Mouse (Mus musculus): ENCODE results near the gene Rab10. TPM values are rescaled to one million over a fixed set of nuclear protein-coding genes. Genes with fewer than 3 reads are reported as not detected.

Rab10 gene
- polyA plus RNA-seq, 1 experiment from 2014 or later, result 71.1 TPM

GRCm38 (mm10) chr12:3265188-3265587 lies 44.6 kb downstream of the Rab10 start:
- H3K9me3 ChIP-seq (ENCODE audit: control insufficient read depth, low read length), result no peaks in the 10 kb centered on the region
- ATAC-seq (replicated peaks; ENCODE audit: low FRiP score), result 0 out of 2 replicates have a peak, but pooled peaks have one; percentile 51
- no peak overlapping the region for H3K4me2 ChIP-seq
- peaks cover 9% of the 10 kb centered on the region for H3K4me1 ChIP-seq (replicated peaks; ENCODE audit: control insufficient read depth, insufficient read depth, low read length)
- no peak for DNase-seq (ENCODE audit: low spot score)
- H3K36me3 ChIP-seq (ENCODE audit: control insufficient read depth, insufficient read depth, low read length), result peaks cover 4% of the 10 kb centered on the region; the same call in 1 of the 2 replicates
- no peak overlapping the region for H3K4me3 ChIP-seq (ENCODE audit: low read depth, low read length)
- H3K27ac ChIP-seq (ENCODE audit: low read depth, low read length), result no peak overlapping the region
- H3K9ac ChIP-seq (ENCODE audit: low read depth, low read length), result no peak overlapping the region
- no peaks in the 10 kb centered on the region for H3K27me3 ChIP-seq (replicated peaks; ENCODE audit: control insufficient read depth, insufficient read depth, low read length)
- 61% methylated on average over 2 of the region's 2 CpGs for WGBS

- H3K27me3 ChIP-seq (replicated peaks; ENCODE audit: control insufficient read depth, insufficient read depth, low read length), result no peaks in the 10 kb centered on the region
- ATAC-seq (replicated peaks; ENCODE audit: low FRiP score) (no peak), DNase-seq (ENCODE audit: low spot score) (no peak)
- H3K9ac ChIP-seq (ENCODE audit: low read depth, low read length), result no peak overlapping the region
- H3K4me2 ChIP-seq, result no peak overlapping the region
- H3K36me3 ChIP-seq (ENCODE audit: control insufficient read depth, insufficient read depth, low read length), result peaks cover 4% of the 10 kb centered on the region; the same call in 1 of the 2 replicates
- H3K4me3 ChIP-seq (ENCODE audit: low read depth, low read length), result no peak overlapping the region
- H3K9me3 ChIP-seq (ENCODE audit: control insufficient read depth, low read length), result no peaks in the 10 kb centered on the region
- peaks cover 9% of the 10 kb centered on the region for H3K4me1 ChIP-seq (replicated peaks; ENCODE audit: control insufficient read depth, insufficient read depth, low read length)
- 61% methylated on average over 2 of the region's 2 CpGs for WGBS
- no peak overlapping the region for H3K27ac ChIP-seq (ENCODE audit: low read depth, low read length)
Measured at GRCm38 (mm10) chr12:3264449-3264848, 45.3 kb downstream of the Rab10 start.

GRCm38 (mm10) chr12:3261596-3261995 lies 48.2 kb downstream of the Rab10 start:
- Histone ChIP-seq H3K9me3 (ENCODE audit: control insufficient read depth, low read length) (no peaks in the 10 kb centered on the region), H3K4me3 (ENCODE audit: low read depth, low read length) (no peak overlapping the region), H3K27ac (ENCODE audit: low read depth, low read length) (no peak overlapping the region), H3K4me2 (no peak overlapping the region), H3K4me1 (replicated peaks; ENCODE audit: control insufficient read depth, insufficient read depth, low read length) (peaks cover 2% of the 10 kb centered on the region), H3K9ac (ENCODE audit: low read depth, low read length) (no peak overlapping the region), H3K27me3 (replicated peaks; ENCODE audit: control insufficient read depth, insufficient read depth, low read length) (no peaks in the 10 kb centered on the region), H3K36me3 (ENCODE audit: control insufficient read depth, insufficient read depth, low read length) (peaks cover 4% of the 10 kb centered on the region; the same call in 1 of the 2 replicates)
- DNase-seq (ENCODE audit: low spot score), result no peak
- ATAC-seq (replicated peaks; ENCODE audit: low FRiP score), result no peak
- 96% methylated on average over 25 of the region's 25 CpGs for WGBS

- Histone ChIP-seq H3K4me3 (ENCODE audit: low read depth, low read length) (no peak overlapping the region), H3K27me3 (replicated peaks; ENCODE audit: control insufficient read depth, insufficient read depth, low read length) (no peaks in the 10 kb centered on the region), H3K9ac (ENCODE audit: low read depth, low read length) (no peak overlapping the region), H3K9me3 (ENCODE audit: control insufficient read depth, low read length) (no peaks in the 10 kb centered on the region), H3K27ac (ENCODE audit: low read depth, low read length) (no peak overlapping the region), H3K36me3 (ENCODE audit: control insufficient read depth, insufficient read depth, low read length) (peaks cover 4% of the 10 kb centered on the region), H3K4me2 (no peak overlapping the region), H3K4me1 (replicated peaks; ENCODE audit: control insufficient read depth, insufficient read depth, low read length) (peaks cover 3% of the 10 kb centered on the region)
- ATAC-seq (replicated peaks; ENCODE audit: low FRiP score) (no peak), DNase-seq (ENCODE audit: low spot score) (no peak)
Measured at GRCm38 (mm10) chr12:3255966-3256365, 53.8 kb downstream of the Rab10 start.

- Histone ChIP-seq H3K4me2 (no peak overlapping the region), H3K9ac (ENCODE audit: low read depth, low read length) (no peak overlapping the region), H3K27me3 (replicated peaks; ENCODE audit: control insufficient read depth, insufficient read depth, low read length) (no peaks in the 10 kb centered on the region), H3K36me3 (ENCODE audit: control insufficient read depth, insufficient read depth, low read length) (peaks cover 4% of the 10 kb centered on the region), H3K9me3 (ENCODE audit: control insufficient read depth, low read length) (no peaks in the 10 kb centered on the region), H3K4me1 (replicated peaks; ENCODE audit: control insufficient read depth, insufficient read depth, low read length) (peaks cover 3% of the 10 kb centered on the region), H3K27ac (ENCODE audit: low read depth, low read length) (no peak overlapping the region), H3K4me3 (ENCODE audit: low read depth, low read length) (no peak overlapping the region)
- no peak for ATAC-seq (replicated peaks; ENCODE audit: low FRiP score)
- WGBS, result 89% methylated on average over 2 of the region's 2 CpGs
- DNase-seq (ENCODE audit: low spot score), result no peak
Measured at GRCm38 (mm10) chr12:3255435-3255834, 54.3 kb downstream of the Rab10 start.

GRCm38 (mm10) chr12:3253591-3253990 lies 56.2 kb downstream of the Rab10 start:
- no peaks in the 10 kb centered on the region for H3K9me3 ChIP-seq (ENCODE audit: control insufficient read depth, low read length)
- H3K27me3 ChIP-seq (replicated peaks; ENCODE audit: control insufficient read depth, insufficient read depth, low read length), result no peaks in the 10 kb centered on the region
- no peak overlapping the region for H3K9ac ChIP-seq (ENCODE audit: low read depth, low read length)
- H3K27ac ChIP-seq (ENCODE audit: low read depth, low read length), result no peak overlapping the region
- ATAC-seq (replicated peaks; ENCODE audit: low FRiP score), result no peak; the same call in 1 of the 2 replicates
- H3K36me3 ChIP-seq (ENCODE audit: control insufficient read depth, insufficient read depth, low read length), result peaks cover 13% of the 10 kb centered on the region
- H3K4me3 ChIP-seq (ENCODE audit: low read depth, low read length), result no peak overlapping the region
- no peak overlapping the region for H3K4me2 ChIP-seq
- H3K4me1 ChIP-seq (replicated peaks; ENCODE audit: control insufficient read depth, insufficient read depth, low read length), result peaks cover 3% of the 10 kb centered on the region
- DNase-seq (ENCODE audit: low spot score), result no peak

- no peak overlapping the region for H3K4me2 ChIP-seq
- 90% methylated on average over 6 of the region's 6 CpGs for WGBS
- H3K36me3 ChIP-seq (ENCODE audit: control insufficient read depth, insufficient read depth, low read length), result peaks cover 14% of the 10 kb centered on the region; the same call in 1 of the 2 replicates
- no peaks in the 10 kb centered on the region for H3K4me1 ChIP-seq (replicated peaks; ENCODE audit: control insufficient read depth, insufficient read depth, low read length)
- no peaks in the 10 kb centered on the region for H3K9me3 ChIP-seq (ENCODE audit: control insufficient read depth, low read length)
- no peak overlapping the region for H3K27ac ChIP-seq (ENCODE audit: low read depth, low read length)
- ATAC-seq (replicated peaks; ENCODE audit: low FRiP score) (no peak), DNase-seq (ENCODE audit: low spot score) (no peak)
- no peak overlapping the region for H3K9ac ChIP-seq (ENCODE audit: low read depth, low read length)
- no peak overlapping the region for H3K4me3 ChIP-seq (ENCODE audit: low read depth, low read length)
- H3K27me3 ChIP-seq (replicated peaks; ENCODE audit: control insufficient read depth, insufficient read depth, low read length), result no peaks in the 10 kb centered on the region
Measured at GRCm38 (mm10) chr12:3246091-3246490, 63.7 kb downstream of the Rab10 start.

GRCm38 (mm10) chr12:3239544-3239943 lies 70.2 kb downstream of the Rab10 start:
- no peak overlapping the region for H3K9ac ChIP-seq (ENCODE audit: low read depth, low read length)
- ATAC-seq (replicated peaks; ENCODE audit: low FRiP score), result no peak
- no peak overlapping the region for H3K4me2 ChIP-seq
- H3K4me3 ChIP-seq (ENCODE audit: low read depth, low read length), result no peak overlapping the region
- peaks cover 37% of the 10 kb centered on the region for H3K36me3 ChIP-seq (ENCODE audit: control insufficient read depth, insufficient read depth, low read length)
- DNase-seq (ENCODE audit: low spot score), result no peak
- no peak overlapping the region for H3K27ac ChIP-seq (ENCODE audit: low read depth, low read length)
- 93% methylated on average over 1 of the region's 1 CpGs for WGBS
- H3K4me1 ChIP-seq (replicated peaks; ENCODE audit: control insufficient read depth, insufficient read depth, low read length), result no peaks in the 10 kb centered on the region
- H3K9me3 ChIP-seq (ENCODE audit: control insufficient read depth, low read length), result peaks cover 23% of the 10 kb centered on the region
- H3K27me3 ChIP-seq (replicated peaks; ENCODE audit: control insufficient read depth, insufficient read depth, low read length), result no peaks in the 10 kb centered on the region

- ATAC-seq (replicated peaks; ENCODE audit: low FRiP score) (no peak), DNase-seq (ENCODE audit: low spot score) (no peak)
- Histone ChIP-seq H3K4me1 (replicated peaks; ENCODE audit: control insufficient read depth, insufficient read depth, low read length) (no peaks in the 10 kb centered on the region), H3K27me3 (replicated peaks; ENCODE audit: control insufficient read depth, insufficient read depth, low read length) (no peaks in the 10 kb centered on the region), H3K27ac (ENCODE audit: low read depth, low read length) (no peak overlapping the region), H3K4me2 (no peak overlapping the region), H3K4me3 (ENCODE audit: low read depth, low read length) (no peak overlapping the region), H3K36me3 (ENCODE audit: control insufficient read depth, insufficient read depth, low read length) (peaks cover 37% of the 10 kb centered on the region), H3K9ac (ENCODE audit: low read depth, low read length) (no peak overlapping the region), H3K9me3 (ENCODE audit: control insufficient read depth, low read length) (peaks cover 23% of the 10 kb centered on the region)
- 91% methylated on average over 16 of the region's 16 CpGs for WGBS
Measured at GRCm38 (mm10) chr12:3238361-3239051, 71.3 kb downstream of the Rab10 start.

Data from liver, embryonic 11.5 days (tissue).